Mouse (Mus musculus): ENCODE results near the gene Cdca7l.

- TF ChIP-seq CTCF (IDR thresholded peaks at IDR 0.05) (no peak), EP300 (IDR thresholded peaks at IDR 0.05) (no peak)
These were observed 17.5 kb upstream of the Cdca7l start for GRCm38 (mm10) chr12:117786621-117787020.
